Mouse (Mus musculus) cerebellum, adult 2 months (tissue): Measurements from ENCODE around the gene Asic4.

Experiments
- CTCF ChIP-seq: fragments of 200-500 bp; IDR thresholded peaks from 2 replicates; pipeline ENCODE4 v1.5.1; 2011; ENCODE audit warnings: low read depth, mild to moderate bottlenecking, control low read depth, low read length, moderate library complexity, borderline replicate concordance; ENCODE audit not compliant: insufficient read depth
- POLR2A ChIP-seq: fragments of 200-500 bp; IDR thresholded peaks from 2 replicates; pipeline ENCODE4 v1.6.1; 2011; ENCODE audit warnings: low read length, control low read depth, borderline replicate concordance; ENCODE audit not compliant: insufficient read depth

DNA sequence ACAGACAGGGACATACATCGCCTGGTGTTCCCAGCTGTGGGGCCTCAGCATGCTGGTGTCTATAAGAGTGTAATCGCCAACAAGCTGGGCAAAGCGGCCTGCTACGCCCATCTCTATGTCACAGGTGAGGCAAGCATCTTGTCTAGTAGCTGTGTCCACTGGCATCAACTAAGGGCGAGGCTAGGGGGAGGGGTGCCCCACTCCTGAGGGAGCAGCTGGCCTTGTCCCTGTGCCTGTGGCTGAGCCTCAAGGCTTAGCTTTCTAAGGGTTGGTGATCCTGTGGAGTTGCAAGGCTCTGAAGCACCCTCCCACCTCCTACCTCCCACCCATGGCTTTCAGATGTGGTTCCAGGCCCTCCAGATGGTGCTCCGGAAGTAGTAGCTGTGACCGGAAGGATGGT lies 40.3 kb upstream of the Asic4 start:
- no peak for TF ChIP-seq POLR2A
- TF ChIP-seq CTCF = no peak
